Mouse (Mus musculus): ENCODE measurements around the gene Timm44. TPM values are rescaled to one million over a fixed set of nuclear protein-coding genes. Genes with fewer than 3 reads are reported as not detected.

Gene Timm44
- polyA plus RNA-seq, 1 experiment from 2014 or later = 65.7 TPM

DNA sequence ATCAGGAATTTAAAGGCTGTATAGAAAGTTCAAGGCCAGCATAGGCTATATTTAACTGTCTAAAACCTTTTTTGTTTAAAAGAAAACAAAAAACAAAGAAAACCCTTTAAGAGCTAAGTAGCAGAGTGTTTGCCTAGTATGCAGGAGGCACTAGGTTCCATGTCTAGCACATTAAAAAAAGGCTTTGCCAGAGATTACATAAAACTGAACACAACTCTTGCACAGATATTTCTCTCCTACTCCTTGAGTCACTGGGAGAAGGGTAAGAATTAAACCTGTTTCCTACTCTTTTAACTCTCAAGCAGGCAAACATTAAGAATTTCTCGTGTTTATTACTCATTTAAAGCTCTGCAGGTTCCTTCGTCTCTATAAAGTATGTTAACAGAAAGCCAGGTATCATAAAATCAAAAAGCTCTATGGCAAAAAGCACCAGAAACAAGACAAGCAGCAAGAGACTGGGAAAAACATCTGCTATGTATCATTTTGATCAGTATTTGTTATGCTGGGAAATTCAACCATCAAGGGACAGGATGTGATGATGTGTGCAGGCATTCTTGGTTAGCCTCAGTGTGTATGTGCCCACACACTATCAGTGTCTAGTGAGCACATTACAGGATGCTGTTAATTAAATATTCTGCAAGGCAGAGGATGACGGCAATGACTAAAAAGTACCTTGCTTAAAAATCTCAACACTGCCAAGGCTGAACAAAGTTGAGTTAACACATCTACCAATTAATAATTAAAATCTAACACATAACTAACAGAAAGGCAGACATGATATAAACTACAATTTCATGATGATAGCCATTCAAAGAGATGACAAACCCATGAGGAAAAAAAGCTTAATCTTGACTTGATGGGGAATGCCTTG lies 37.8 kb upstream of the Timm44 start:
- H3K27ac ChIP-seq = no peak overlapping the region; the same call in 1 of the 2 replicates
- no peak for ATAC-seq (ENCODE audit: insufficient number of reproducible peaks, insufficient read depth, low FRiP score, low TSS enrichment, low read depth)
- no peaks in the 10 kb centered on the region for H3K9me3 ChIP-seq
- WGBS = 60% methylated on average over 3 of the region's 3 CpGs
- H3K4me1 ChIP-seq = peaks cover 12% of the 10 kb centered on the region; the same call in 1 of the 2 replicates
- no peak overlapping the region for H3K9ac ChIP-seq
- no peaks in the 10 kb centered on the region for H3K27me3 ChIP-seq
- H3K36me3 ChIP-seq = peaks cover 32% of the 10 kb centered on the region
- no peak overlapping the region for H3K4me2 ChIP-seq
- H3K4me3 ChIP-seq = no peak overlapping the region

GRCm38 (mm10) chr8:4312104-4312503 lies 36.4 kb upstream of the Timm44 start:
- Histone ChIP-seq H3K9ac (no peak overlapping the region), H3K4me3 (no peak overlapping the region), H3K27ac (no peak overlapping the region), H3K27me3 (no peaks in the 10 kb centered on the region), H3K4me1 (peaks cover 12% of the 10 kb centered on the region; the same call in 1 of the 2 replicates), H3K4me2 (no peak overlapping the region), H3K9me3 (no peaks in the 10 kb centered on the region), H3K36me3 (peaks cover 39% of the 10 kb centered on the region)
- no peak for ATAC-seq (ENCODE audit: insufficient number of reproducible peaks, insufficient read depth, low FRiP score, low TSS enrichment, low read depth)

GRCm38 (mm10) chr8:4305838-4306237 lies 30.1 kb upstream of the Timm44 start:
- Histone ChIP-seq H3K9ac (no peak overlapping the region), H3K9me3 (no peaks in the 10 kb centered on the region), H3K4me2 (no peak overlapping the region), H3K4me3 (no peak overlapping the region), H3K27me3 (no peaks in the 10 kb centered on the region), H3K36me3 (peaks cover 94% of the 10 kb centered on the region), H3K4me1 (no peaks in the 10 kb centered on the region), H3K27ac (no peak overlapping the region)
- WGBS = 88% methylated on average over 2 of the region's 2 CpGs
- ATAC-seq (ENCODE audit: insufficient number of reproducible peaks, insufficient read depth, low FRiP score, low TSS enrichment, low read depth) = no peak

- no peaks in the 10 kb centered on the region for H3K27me3 ChIP-seq
- no peak for ATAC-seq (ENCODE audit: insufficient number of reproducible peaks, insufficient read depth, low FRiP score, low TSS enrichment, low read depth)
- no peaks in the 10 kb centered on the region for H3K9me3 ChIP-seq
- no peak overlapping the region for H3K4me3 ChIP-seq
- WGBS = 85% methylated on average over 3 of the region's 3 CpGs
- H3K27ac ChIP-seq = no peak overlapping the region
- no peak overlapping the region for H3K9ac ChIP-seq
- H3K4me1 ChIP-seq = no peaks in the 10 kb centered on the region
- peaks cover 94% of the 10 kb centered on the region for H3K36me3 ChIP-seq
- no peak overlapping the region for H3K4me2 ChIP-seq
Measured at GRCm38 (mm10) chr8:4304124-4304547, 28.4 kb upstream of the Timm44 start.

GRCm38 (mm10) chr8:4297822-4298221 lies 22.1 kb upstream of the Timm44 start:
- 87% methylated on average over 4 of the region's 4 CpGs for WGBS
- no peak overlapping the region for H3K9ac ChIP-seq
- no peak overlapping the region for H3K4me3 ChIP-seq
- H3K27me3 ChIP-seq = no peaks in the 10 kb centered on the region
- no peaks in the 10 kb centered on the region for H3K4me1 ChIP-seq
- H3K9me3 ChIP-seq = no peaks in the 10 kb centered on the region
- peaks cover 91% of the 10 kb centered on the region for H3K36me3 ChIP-seq
- ATAC-seq (ENCODE audit: insufficient number of reproducible peaks, insufficient read depth, low FRiP score, low TSS enrichment, low read depth) = no peak
- no peak overlapping the region for H3K4me2 ChIP-seq
- H3K27ac ChIP-seq = no peak overlapping the region

GRCm38 (mm10) chr8:4292738-4293137 lies 17.0 kb upstream of the Timm44 start:
- H3K4me1 ChIP-seq = no peaks in the 10 kb centered on the region
- H3K4me2 ChIP-seq = no peak overlapping the region
- no peak overlapping the region for H3K4me3 ChIP-seq
- peaks cover 89% of the 10 kb centered on the region for H3K36me3 ChIP-seq
- no peaks in the 10 kb centered on the region for H3K27me3 ChIP-seq
- H3K9me3 ChIP-seq = no peaks in the 10 kb centered on the region
- WGBS = 90% methylated on average over 5 of the region's 5 CpGs
- no peak overlapping the region for H3K9ac ChIP-seq
- ATAC-seq (ENCODE audit: insufficient number of reproducible peaks, insufficient read depth, low FRiP score, low TSS enrichment, low read depth) = no peak
- no peak overlapping the region for H3K27ac ChIP-seq

- H3K4me1 ChIP-seq = peaks cover 6% of the 10 kb centered on the region
- WGBS = 30% methylated on average over 9 of the region's 9 CpGs
- H3K4me3 ChIP-seq = peak overlapping the region; percentile 76
- no peaks in the 10 kb centered on the region for H3K9me3 ChIP-seq
- peaks cover 27% of the 10 kb centered on the region for H3K36me3 ChIP-seq
- peak overlapping the region; percentile 84 for H3K9ac ChIP-seq
- ATAC-seq (ENCODE audit: insufficient number of reproducible peaks, insufficient read depth, low FRiP score, low TSS enrichment, low read depth) = no peak
- peak overlapping the region; percentile 68 for H3K4me2 ChIP-seq
- peak overlapping the region; percentile 63 for H3K27ac ChIP-seq
- H3K27me3 ChIP-seq = no peaks in the 10 kb centered on the region
Measured at GRCm38 (mm10) chr8:4276111-4276465, 375 bp upstream of the Timm44 start.

DNA sequence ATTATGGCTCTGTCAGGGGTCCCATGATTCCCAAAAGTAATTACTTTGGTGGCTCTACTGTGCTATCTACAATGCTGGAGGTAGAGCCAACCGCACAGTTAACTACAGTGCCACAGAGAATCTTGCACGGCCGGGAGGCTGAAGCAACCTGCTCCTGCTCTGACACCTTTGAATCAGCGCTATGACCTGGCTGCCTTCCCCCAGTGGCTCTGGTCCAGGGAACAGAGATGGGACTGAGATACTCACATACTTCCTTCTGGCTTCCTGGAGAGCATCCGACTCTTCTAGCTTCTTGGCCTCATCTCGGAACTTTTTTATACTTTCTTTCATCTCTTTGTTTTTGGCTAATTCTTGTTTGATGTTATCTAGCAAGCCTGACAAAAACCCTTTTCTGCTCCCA lies 6.1 kb downstream of the Timm44 start:
- Histone ChIP-seq H3K9ac (no peak overlapping the region), H3K4me2 (no peak overlapping the region), H3K4me3 (no peak overlapping the region), H3K27ac (no peak overlapping the region), H3K27me3 (no peaks in the 10 kb centered on the region), H3K9me3 (no peaks in the 10 kb centered on the region), H3K36me3 (peaks cover 89% of the 10 kb centered on the region), H3K4me1 (peaks cover under 1% of the 10 kb centered on the region)
- 86% methylated on average over 6 of the region's 6 CpGs for WGBS
- ATAC-seq (ENCODE audit: insufficient number of reproducible peaks, insufficient read depth, low FRiP score, low TSS enrichment, low read depth) = no peak

DNA sequence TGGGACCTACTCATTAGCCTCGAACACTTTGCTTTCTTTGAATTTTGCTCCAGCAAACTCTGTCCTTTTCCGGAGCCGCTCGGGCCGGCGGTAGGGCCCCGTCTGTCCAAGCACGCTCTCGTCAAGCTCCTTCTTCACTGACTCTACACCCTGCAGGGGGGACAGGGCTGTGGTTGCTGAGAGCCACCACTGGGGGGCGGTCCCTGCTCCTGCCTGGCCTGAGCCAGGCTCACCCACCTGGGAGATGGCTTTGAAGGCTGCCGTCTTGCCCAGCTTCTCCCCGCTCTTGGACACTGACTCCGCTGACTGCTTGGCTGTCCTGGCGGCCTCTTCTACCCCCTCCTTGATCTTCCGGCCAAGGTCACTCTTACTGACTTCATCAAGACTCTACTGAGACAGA lies 8.1 kb downstream of the Timm44 start:
- Histone ChIP-seq H3K27me3 (no peaks in the 10 kb centered on the region), H3K4me3 (no peak overlapping the region), H3K27ac (no peak overlapping the region), H3K4me2 (no peak overlapping the region), H3K4me1 (no peaks in the 10 kb centered on the region), H3K9me3 (no peaks in the 10 kb centered on the region), H3K9ac (no peak overlapping the region), H3K36me3 (peaks cover 95% of the 10 kb centered on the region)
- ATAC-seq (ENCODE audit: insufficient number of reproducible peaks, insufficient read depth, low FRiP score, low TSS enrichment, low read depth) = no peak
- WGBS = 79% methylated on average over 15 of the region's 15 CpGs

GRCm38 (mm10) chr8:4265160-4265914 lies 10.4 kb downstream of the Timm44 start:
- WGBS = 89% methylated on average over 15 of the region's 15 CpGs
- H3K4me2 ChIP-seq = no peak overlapping the region
- H3K9ac ChIP-seq = no peak overlapping the region
- H3K4me1 ChIP-seq = no peaks in the 10 kb centered on the region
- H3K4me3 ChIP-seq = no peak overlapping the region
- ATAC-seq (ENCODE audit: insufficient number of reproducible peaks, insufficient read depth, low FRiP score, low TSS enrichment, low read depth) = no peak
- H3K27ac ChIP-seq = no peak overlapping the region
- peaks cover 99% of the 10 kb centered on the region for H3K36me3 ChIP-seq
- H3K27me3 ChIP-seq = no peaks in the 10 kb centered on the region
- H3K9me3 ChIP-seq = no peaks in the 10 kb centered on the region

GRCm38 (mm10) chr8:4263105-4263791 lies 12.5 kb downstream of the Timm44 start:
- no peak overlapping the region for H3K4me2 ChIP-seq
- no peaks in the 10 kb centered on the region for H3K9me3 ChIP-seq
- peaks cover 85% of the 10 kb centered on the region for H3K36me3 ChIP-seq
- peaks cover 8% of the 10 kb centered on the region for H3K4me1 ChIP-seq
- no peak overlapping the region for H3K27ac ChIP-seq
- ATAC-seq (ENCODE audit: insufficient number of reproducible peaks, insufficient read depth, low FRiP score, low TSS enrichment, low read depth) = no peak
- 83% methylated on average over 8 of the region's 8 CpGs for WGBS
- no peaks in the 10 kb centered on the region for H3K27me3 ChIP-seq
- no peak overlapping the region for H3K9ac ChIP-seq
- H3K4me3 ChIP-seq = no peak overlapping the region

Data from embryonic facial prominence, embryonic 13.5 days (tissue).